Mouse (Mus musculus) heart, embryonic 14.5 days (tissue): ENCODE data around the gene Adgrl1. TPM values are rescaled to one million over a fixed set of nuclear protein-coding genes. Genes with fewer than 3 reads are reported as not detected.
A peak's percentile ranks its signal among the peaks of the same experiment; 100 is the strongest.

ENCODE experiments used
- ATAC-seq: fragments of 200-750 bp; cut with Nextera tagmentation; 2 replicates; pipeline ENCODE4 v1.8.0; 2017; ENCODE audit warnings: low read depth, moderate TSS enrichment; ENCODE audit not compliant: insufficient number of reproducible peaks, insufficient read depth, low FRiP score
- H3K27ac ChIP-seq, 2 experiments: fragments of 200-500 bp in 1 of 2; fragments of 300-500 bp in 1 of 2; sonication (generic) in 1 of 2; replicated peaks in 1 of 2; 2 replicates each; pipeline ENCODE4 v1.5.1; 2012 to 2014; ENCODE audit warnings: low read depth in 2 of 2, low read length in 2 of 2, control low read depth in 1 of 2, mild to moderate bottlenecking in 1 of 2, mixed read lengths in 1 of 2; ENCODE audit not compliant: control insufficient read depth in 1 of 2, insufficient read depth in 1 of 2
- H3K27me3 ChIP-seq: fragments of 300-500 bp; sonication (generic); 2 replicates; pipeline ENCODE4 v1.6.1; 2014; ENCODE audit warnings: mild to moderate bottlenecking, low read length, control low read depth; ENCODE audit not compliant: control insufficient read depth, insufficient read depth
- H3K36me3 ChIP-seq: fragments of 300-500 bp; sonication (generic); 2 replicates; pipeline ENCODE4 v1.6.1; 2014; ENCODE audit warnings: mild to moderate bottlenecking, control low read depth, low read length, mixed read lengths; ENCODE audit not compliant: control insufficient read depth, insufficient read depth
- H3K4me1 ChIP-seq, 2 experiments: fragments of 200-500 bp in 1 of 2; fragments of 300-500 bp in 1 of 2; sonication (generic) in 1 of 2; 2 replicates each; pipeline ENCODE4 v1.6.1; 2012 to 2014; ENCODE audit warnings: low read length in 2 of 2, control low read depth in 1 of 2, mixed read lengths in 1 of 2; ENCODE audit not compliant: control insufficient read depth in 2 of 2, insufficient read depth in 2 of 2
- H3K4me2 ChIP-seq: fragments of 300-500 bp; sonication (generic); 2 replicates; pipeline ENCODE4 v1.6.1; 2014; ENCODE audit warnings: mild to moderate bottlenecking, low read length
- H3K4me3 ChIP-seq, 2 experiments: fragments of 200-500 bp in 1 of 2; fragments of 300-500 bp in 1 of 2; sonication (generic) in 1 of 2; 2 replicates each; pipeline ENCODE4 v1.5.1; 2012 to 2014; ENCODE audit warnings: low read length in 2 of 2, mild to moderate bottlenecking in 2 of 2, control low read depth in 1 of 2, low read depth in 1 of 2, moderate library complexity in 1 of 2; ENCODE audit not compliant: control insufficient read depth in 1 of 2, insufficient read depth in 1 of 2
- H3K9ac ChIP-seq: fragments of 300-500 bp; sonication (generic); 2 replicates; pipeline ENCODE4 v1.6.1; 2014; ENCODE audit warnings: mild to moderate bottlenecking, low read length
- H3K9me3 ChIP-seq: fragments of 300-500 bp; sonication (generic); 2 replicates; pipeline ENCODE4 v1.6.1; 2016; ENCODE audit warnings: low read length, control low read depth; ENCODE audit not compliant: control insufficient read depth
- WGBS: fragments of 180-500 bp; shearing (Covaris S2); extraction: QIAGEN DNeasy Blood & Tissue Kit; methylation state at CpG from one replicate; pipeline ENCODE4 v1.1.7; 2014; 5-methylcytosine and 5-hydroxymethylcytosine counted together
- polyA plus RNA-seq: library from polyadenylated mRNA; unstranded; fragments of >200 nt; fragmentation: Nextera tagmentation; extraction: Ambion mirVana; gene quantifications from 2 replicates; pipeline ENCODE4 v1.2.1, GENCODE M21; 2014

The Adgrl1 gene
- 10.4 and 13.0 TPM in 2 replicates for polyA plus RNA-seq

DNA sequence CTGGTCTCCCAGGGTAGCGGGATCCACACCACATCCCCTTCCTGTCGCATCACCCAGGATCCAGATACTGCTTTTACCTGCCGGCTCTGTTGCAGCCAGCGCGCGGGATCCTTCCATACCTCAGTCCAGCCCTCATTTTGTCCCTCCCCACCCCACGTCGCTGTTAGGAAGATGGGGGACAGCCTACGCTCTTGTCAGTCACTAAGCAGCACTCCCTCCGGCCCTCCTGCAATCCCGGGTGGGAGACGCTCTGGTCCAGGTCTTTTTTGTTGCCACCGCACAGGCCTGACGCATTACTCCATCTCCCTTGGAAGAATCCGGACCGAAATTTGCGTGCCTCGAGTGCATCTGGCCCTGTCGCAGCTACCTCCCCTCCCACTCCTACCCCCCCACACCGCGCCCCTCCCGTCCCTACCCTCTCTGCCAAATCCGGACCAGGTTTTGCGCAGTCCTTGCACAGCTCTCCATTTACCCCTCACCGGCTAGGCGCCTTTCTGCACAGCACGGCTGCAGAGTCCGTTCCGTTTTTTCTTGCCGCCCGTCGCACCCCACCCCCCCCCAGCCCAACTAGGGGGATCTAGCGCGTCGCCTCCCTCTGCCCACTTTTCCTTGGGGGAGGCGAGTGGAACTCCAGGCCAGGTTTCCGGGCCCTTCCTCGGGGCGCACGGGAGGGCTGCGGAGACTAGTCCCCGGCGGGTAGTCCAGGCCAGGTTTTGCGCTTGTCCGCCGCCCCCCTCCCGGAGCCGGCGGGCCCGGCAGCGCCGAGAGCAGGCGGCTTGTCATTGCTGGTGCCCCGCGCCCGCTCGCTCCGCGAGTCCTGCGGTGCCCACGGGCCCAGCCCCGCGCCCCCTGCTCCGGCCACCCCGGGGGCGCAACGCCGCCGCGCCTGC lies at the start of gene Adgrl1:
Gene Adgrl1, plus strand, starts transcription at position 743 of the 890 bp plus-strand sequence.
- under 1% methylated on average over 63 of the region's 70 CpGs for WGBS
- Histone ChIP-seq H3K27ac (peak within 1 kb of the TSS; percentile 88 to 93), H3K4me3 (peak within 1 kb of the TSS; percentile 93 to 95), H3K4me1 (peaks cover 30 to 41% of the 10 kb centered on the region in 2 experiments), H3K36me3 (no peaks in the 10 kb centered on the region), H3K9me3 (no peaks in the 10 kb centered on the region), H3K27me3 (peaks cover 16% of the 10 kb centered on the region), H3K4me2 (peak within 1 kb of the TSS; percentile 99), H3K9ac (peak within 1 kb of the TSS; percentile 89)
- ATAC-seq = peak; percentile 82

DNA sequence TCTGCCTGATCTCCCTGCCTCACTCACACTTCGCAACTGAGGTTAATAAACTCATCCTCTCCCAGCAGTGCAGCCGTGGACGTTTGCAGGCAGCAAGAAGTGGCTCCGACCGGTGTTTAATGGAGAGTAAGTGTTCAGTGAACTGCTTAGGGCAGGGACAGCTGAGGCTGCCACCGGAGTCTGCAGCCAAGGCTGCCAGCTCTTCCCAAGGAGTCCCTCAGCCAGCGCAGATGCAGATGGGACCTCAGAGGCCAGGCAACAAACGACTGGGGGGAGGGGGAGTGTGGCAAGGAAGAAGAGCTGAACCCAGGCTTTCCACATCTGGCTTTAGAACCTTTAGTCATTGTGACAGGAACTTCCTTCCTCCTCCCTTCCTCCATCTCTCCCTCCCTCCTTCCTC lies 47.6 kb upstream of the Adgrl1 start:
- Histone ChIP-seq H3K4me2 (no peak overlapping the region), H3K36me3 (no peaks in the 10 kb centered on the region), H3K9ac (no peak overlapping the region), H3K27me3 (no peaks in the 10 kb centered on the region), H3K4me3 (no peak overlapping the region), H3K9me3 (peaks cover 6% of the 10 kb centered on the region), H3K27ac (no peak overlapping the region), H3K4me1 (no peaks in the 10 kb centered on the region; a peak in 1 of 4 replicates)
- no peak for ATAC-seq
- 24% methylated on average over 8 of the region's 8 CpGs for WGBS

DNA sequence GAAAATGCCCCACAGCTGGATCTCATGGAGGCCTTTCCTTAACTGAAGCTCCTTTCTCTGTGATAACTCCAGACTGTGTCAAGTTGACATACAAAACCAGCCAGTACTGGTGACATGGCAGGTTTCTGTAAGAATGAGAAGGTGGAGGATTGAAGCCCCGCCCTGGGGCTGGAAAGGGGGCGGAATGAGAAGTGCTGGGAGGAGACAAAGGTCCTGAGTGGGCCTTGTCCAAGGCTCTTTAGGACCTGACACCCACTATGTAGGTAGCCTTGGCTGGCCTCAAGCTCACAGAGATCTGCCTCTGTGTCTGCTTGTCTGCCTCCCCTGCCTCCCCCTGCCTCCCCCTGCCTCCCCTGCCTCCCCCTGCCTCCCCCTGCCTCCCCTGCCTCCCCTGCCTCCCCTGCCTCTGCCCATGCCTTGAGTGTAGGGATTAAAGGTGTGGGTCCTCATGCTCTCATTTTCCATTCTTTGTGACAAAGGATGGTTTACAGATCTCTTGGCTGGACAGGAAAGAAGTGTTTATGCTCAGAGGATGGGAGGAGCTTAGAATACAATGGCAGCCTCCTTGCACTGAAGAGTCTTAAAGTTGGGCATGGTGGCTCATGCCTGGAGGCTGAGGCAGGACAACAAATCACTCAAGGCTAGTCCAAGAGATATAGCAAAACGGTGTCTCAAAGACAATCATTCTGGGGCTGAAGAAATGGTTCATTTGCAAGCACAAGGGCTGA lies 46.4 kb upstream of the Adgrl1 start:
- whole genome bisulfite sequencing = 60% methylated on average over 3 of the region's 3 CpGs
- Histone ChIP-seq H3K4me1 (no peaks in the 10 kb centered on the region; a peak in 1 of 4 replicates), H3K27ac (no peak overlapping the region), H3K27me3 (no peaks in the 10 kb centered on the region), H3K36me3 (no peaks in the 10 kb centered on the region), H3K4me3 (no peak overlapping the region), H3K4me2 (no peak overlapping the region), H3K9me3 (no peaks in the 10 kb centered on the region), H3K9ac (no peak overlapping the region)
- no peak for ATAC-seq

DNA sequence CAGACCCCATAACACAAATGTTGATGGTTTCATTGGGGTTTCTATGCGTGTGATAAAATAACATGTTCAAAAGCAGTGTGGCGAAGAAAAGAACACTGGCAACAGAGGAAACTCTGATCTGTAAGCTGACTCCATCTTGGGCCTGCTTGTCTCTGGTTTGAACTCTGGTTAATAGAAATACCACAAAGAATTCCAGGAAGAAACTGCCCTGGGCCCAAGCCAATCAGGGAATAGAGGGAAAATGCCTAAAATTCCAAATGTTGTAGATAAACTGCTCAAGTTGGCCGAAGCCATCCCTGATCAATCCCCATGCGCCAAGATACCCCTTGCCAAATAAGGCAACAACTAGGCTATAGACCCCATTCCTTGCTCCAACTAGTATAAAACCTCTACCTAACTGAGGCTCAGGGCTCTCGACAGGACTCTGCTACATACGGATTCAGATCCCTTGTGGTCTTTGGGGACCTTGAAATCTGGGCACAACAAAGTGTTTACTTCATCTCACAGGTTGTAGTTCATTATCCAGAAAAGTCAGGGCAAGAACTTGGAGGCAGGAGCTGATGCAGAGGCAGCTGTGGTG lies 43.3 kb upstream of the Adgrl1 start:
- H3K27ac ChIP-seq = no peak overlapping the region
- H3K4me2 ChIP-seq = no peak overlapping the region
- H3K9me3 ChIP-seq = no peaks in the 10 kb centered on the region; the same call in 1 of the 2 replicates
- no peaks in the 10 kb centered on the region; a peak in 1 of 4 replicates for H3K4me1 ChIP-seq
- WGBS = 64% methylated on average over 6 of the region's 6 CpGs
- no peaks in the 10 kb centered on the region for H3K36me3 ChIP-seq
- no peak overlapping the region for H3K4me3 ChIP-seq
- H3K9ac ChIP-seq = no peak overlapping the region
- ATAC-seq = no peak
- no peaks in the 10 kb centered on the region for H3K27me3 ChIP-seq

DNA sequence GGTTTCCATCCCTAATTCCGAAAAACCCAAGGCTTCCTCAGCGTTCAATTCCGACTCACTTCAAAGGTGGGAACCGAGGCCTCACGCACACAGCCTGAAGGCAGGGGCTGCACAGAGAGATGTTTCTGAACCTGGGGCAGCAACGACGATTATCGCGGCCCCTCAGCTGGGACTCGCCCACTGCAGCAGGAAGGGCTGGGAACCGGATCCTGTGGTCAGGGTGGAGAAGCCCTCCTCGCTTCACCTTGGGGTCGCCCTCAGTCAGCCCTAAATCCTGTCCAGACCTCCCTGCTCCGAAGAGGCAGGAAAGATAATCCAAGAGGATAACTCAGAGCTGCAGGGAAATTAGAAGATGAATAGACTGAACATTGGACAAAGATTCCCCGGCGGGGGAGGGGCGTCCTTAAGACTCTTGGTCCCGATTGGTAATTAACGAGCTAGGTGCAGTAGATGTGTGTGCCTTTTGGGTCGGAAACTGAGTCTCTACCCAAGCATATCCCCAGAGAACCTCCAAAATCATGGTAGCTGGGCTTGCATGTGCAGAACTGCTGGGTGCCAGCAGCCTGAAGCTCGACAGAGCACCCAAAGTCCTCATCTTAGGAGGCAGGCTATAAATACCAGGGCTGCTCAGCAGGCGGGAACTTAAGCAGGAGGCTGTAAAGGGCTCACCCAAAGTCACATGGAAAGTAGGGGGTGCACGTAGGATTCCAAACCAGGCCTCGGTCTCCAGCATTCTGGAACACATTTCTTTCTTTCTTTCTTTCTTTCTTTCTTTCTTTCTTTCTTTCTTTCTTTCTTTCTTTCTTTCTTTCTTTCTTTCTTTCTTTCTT lies 37.3 kb upstream of the Adgrl1 start:
- peaks cover 5 to 7% of the 10 kb centered on the region in 2 experiments; a peak in 2 of 4 replicates for H3K4me1 ChIP-seq
- peak overlapping the region; percentile 66 for H3K4me2 ChIP-seq
- H3K9ac ChIP-seq = peak overlapping the region; percentile 59
- no peak overlapping the region for H3K27ac ChIP-seq
- H3K27me3 ChIP-seq = no peaks in the 10 kb centered on the region
- no peaks in the 10 kb centered on the region; the same call in 1 of the 2 replicates for H3K9me3 ChIP-seq
- no peaks in the 10 kb centered on the region for H3K36me3 ChIP-seq
- peak overlapping the region; percentile 28 to 31 for H3K4me3 ChIP-seq
- WGBS = 6% methylated on average over 24 of the region's 24 CpGs
- ATAC-seq = no peak

DNA sequence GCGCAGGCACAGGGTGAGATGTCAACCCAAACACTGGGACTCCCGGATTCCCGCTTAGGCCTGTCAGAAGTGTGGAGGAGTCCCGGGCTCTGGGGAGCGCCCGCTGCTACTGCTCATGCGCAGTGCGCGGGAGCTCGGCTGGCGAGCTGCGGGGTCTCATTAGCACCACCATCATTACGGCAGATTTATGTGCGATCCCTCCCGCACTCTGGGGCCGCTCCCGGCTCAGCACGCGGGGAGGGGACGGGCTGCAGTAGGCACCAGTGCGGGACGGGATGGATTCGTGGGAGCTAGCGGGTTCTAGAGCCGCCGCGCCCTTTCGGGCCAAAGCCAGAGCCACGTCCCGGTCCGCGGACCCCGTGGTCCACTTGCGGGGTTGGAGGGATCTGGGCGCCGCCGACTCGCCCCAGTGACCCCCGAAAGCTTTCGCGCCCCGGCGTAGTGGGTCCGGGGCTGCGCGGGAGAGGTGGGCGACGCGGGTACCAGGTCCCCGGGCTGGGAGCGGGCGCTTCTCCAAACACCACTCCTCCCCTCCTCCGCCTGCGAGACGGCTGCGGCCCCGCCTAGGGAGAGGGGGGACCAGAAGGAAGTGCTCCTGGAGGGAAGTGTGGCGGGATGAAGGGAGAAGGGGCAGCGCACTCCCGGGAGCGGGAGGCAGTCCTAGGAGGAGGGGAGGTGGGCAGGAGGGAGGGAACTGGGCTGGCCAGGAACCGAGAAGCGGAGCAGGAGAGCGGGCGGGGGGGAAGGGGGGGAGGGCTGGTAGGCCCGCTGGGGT lies 24.8 kb upstream of the Adgrl1 start:
- WGBS = under 1% methylated on average over 56 of the region's 66 CpGs
- peak; percentile 61 for ATAC-seq

More for the DNA sequence above, 24.8 kb upstream of the Adgrl1 start:
- H3K4me1 ChIP-seq = peaks cover 10 to 13% of the 10 kb centered on the region in 2 experiments; a peak in 2 of 4 replicates
- H3K27ac ChIP-seq = peak overlapping the region in 1 of 2 experiments; percentile 24; a peak in 1 of 4 replicates
- peak overlapping the region; percentile 70 to 82 for H3K4me3 ChIP-seq
- peak overlapping the region; percentile 73 for H3K9ac ChIP-seq
- peak overlapping the region; percentile 95 for H3K4me2 ChIP-seq
- peaks cover 10% of the 10 kb centered on the region for H3K27me3 ChIP-seq
- H3K9me3 ChIP-seq = peaks cover 2% of the 10 kb centered on the region; the same call in 1 of the 2 replicates
- H3K36me3 ChIP-seq = no peaks in the 10 kb centered on the region
